Mouse (Mus musculus) mature B cell (primary cell): ENCODE measurements around the gene Adat1.

Experiments used
- in situ Hi-C: fragments of 300-500 bp; cut with MboI; formaldehyde crosslinking; loops from 2 replicates; pipeline ENCODE4 v1.14.3; 2019

Gene Adat1

DNA sequence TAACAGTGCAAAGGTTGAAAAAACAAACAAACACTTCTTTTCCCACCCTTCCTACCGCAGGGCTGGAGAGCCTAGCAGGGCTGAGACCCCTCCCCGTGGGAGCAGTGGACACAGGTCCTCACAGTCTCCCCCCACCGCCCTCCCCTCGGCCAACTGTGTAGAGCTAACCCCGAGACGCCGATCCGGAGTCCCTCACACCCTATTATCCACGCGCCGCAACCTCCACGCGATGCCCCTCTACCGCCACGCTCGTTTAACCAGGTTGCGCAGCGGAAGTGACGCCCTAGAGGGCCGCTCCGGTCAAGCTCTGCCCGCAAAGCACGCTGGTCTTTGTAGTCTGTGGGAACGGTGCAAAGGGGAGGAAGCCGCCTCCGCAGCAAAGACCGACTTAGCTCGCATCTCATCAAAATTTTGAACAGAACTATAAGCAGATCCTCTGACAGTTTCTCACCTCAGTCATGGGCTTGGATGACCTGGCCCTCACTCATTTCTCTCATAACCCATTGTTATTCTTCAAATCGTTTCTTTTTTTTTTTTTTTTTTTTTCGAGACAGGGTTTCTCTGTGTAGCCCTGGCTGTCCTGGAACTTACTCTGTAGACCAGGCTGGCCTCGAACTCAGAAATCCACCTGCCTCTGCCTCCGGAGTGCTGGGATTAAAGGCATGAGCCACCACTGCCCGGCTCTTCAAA is at the start of gene Adat1:
TSS of gene Adat1 (minus strand) at position 290 of the 690 bp plus-strand sequence.
- in situ Hi-C loops, result no loop called here

GRCm38 (mm10) chr8:112037521-112037920 is 45.4 kb upstream of the Adat1 start:
- in situ Hi-C loops, result loop anchor here (25.0 kb wide), 1 partner anchor 1600 kb away; the partner anchor contains the start of genes Mon1b and Syce1l

DNA sequence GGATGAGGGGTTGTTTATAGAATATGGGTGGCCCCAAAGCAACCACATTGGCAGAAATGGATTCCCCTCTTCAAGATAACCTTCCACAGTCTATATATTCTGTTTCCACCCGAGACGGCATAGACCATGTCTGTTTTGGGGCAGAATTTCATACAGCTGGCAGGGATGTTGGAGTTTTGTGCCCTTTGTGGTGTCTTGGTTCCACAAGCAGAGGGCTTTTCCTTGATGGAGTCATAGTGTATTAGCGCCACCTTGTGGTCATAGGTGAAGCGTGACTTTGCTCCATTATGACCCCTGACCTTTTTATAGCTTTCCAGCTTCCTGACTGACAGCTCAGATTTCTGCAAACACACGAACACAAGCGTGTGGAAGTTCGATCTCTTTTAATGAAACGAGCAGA is 42.5 kb upstream of the Adat1 start:
- in situ Hi-C loops, result loop anchor here (25.0 kb wide), 1 partner anchor 1603 kb away; the partner anchor contains the start of genes Mon1b and Syce1l

GRCm38 (mm10) chr8:112033071-112033470 is 41.0 kb upstream of the Adat1 start:
- in situ Hi-C loops, result loop anchor here (25.0 kb wide), 1 partner anchor 1604 kb away; the partner anchor contains the start of genes Mon1b and Syce1l

GRCm38 (mm10) chr8:112030663-112031062 is 38.6 kb upstream of the Adat1 start:
- in situ Hi-C loops, result loop anchor here (25.0 kb wide), 1 partner anchor 1607 kb away; the partner anchor contains the start of genes Mon1b and Syce1l

- in situ Hi-C loops, result loop anchor here (25.0 kb wide), 1 partner anchor 1608 kb away; the partner anchor contains the start of genes Mon1b and Syce1l
Observed at GRCm38 (mm10) chr8:112029455-112029854, 37.4 kb upstream of the Adat1 start.

DNA sequence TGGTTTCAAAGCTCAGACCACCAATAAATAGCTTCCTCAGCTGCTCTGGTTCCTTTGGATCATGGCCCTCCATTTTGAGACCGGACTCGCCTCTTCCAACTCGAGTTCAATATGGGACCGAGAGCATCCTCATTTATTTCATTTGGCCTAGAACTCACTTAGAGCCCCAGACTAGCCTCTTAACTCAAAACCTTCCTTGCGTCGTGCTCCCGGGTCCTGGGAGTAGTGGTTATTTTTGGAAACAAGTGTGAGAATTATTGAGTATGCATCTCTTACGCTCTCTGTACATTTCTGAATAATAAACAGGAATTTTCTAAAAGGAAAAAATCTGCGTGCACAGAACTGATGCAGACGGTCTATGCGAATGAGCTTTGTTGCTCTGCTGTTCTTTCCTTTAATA is 22.8 kb upstream of the Adat1 start, which contains the start of gene Gm6793:
TSS of gene Gm6793 (minus strand) at position 101 of the 400 bp plus-strand sequence.
- in situ Hi-C loops, result no loop called here

DNA sequence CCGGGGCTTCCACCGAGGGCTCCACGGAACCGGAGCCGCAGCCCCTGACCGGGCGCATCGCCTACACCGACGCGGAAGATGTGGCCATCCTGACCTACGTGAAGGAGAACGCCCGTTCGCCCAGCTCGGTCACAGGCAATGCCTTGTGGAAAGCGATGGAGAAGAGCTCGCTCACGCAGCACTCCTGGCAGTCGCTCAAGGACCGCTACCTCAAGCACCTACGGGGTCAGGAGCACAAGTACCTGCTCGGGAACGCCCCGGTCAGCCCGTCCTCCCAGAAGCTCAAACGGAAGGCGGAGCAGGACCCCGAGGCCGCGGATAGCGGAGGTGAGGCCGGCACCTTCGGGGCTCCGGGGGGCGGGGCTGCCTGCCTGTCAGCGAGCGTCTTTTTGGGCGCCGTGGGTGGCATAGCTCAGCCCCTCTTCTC is 19.7 kb upstream of the Adat1 start:
- in situ Hi-C loops, result no loop called here

DNA sequence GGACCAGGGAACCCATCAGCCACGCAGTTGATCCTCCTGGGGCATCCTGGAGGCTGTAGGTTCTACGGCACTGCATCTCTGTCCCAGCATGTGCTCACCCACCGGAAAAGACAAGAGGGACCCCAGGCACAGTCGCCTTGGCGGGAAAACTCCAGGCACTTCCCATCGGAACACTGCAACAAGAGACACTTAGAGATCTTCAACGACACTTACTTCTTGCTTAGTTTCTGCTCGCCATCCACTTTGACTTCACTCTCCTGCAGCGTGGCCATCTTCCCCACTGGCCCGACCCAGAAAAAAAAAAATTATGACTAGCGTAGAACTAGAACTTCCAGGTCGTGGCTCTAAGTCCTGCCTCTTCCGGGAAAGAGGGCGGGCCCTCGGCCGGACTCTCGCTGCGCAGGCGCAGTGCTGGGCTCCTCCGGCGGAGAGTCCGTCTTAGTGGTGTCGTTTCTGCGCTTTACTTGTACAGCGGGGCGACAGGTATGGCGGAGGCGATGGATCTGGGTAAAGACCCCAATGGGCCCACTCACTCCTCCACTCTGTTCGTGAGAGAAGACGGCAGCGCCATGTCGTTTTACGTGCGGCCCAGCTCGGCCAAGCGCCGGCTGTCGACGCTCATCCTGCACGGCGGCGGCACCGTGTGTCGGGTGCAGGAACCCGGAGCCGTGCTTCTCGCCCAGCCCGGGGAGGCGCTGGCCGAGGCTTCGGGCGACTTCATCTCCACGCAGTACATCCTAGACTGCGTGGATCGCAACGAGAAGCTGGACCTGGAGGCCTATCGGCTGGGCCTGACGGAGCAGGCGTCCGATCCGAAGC is 19.1 kb upstream of the Adat1 start, which contains the start of the genes Kars and Terf2ip:
TSS of gene Kars (minus strand) at position 327 of the 819 bp plus-strand sequence.
TSS of gene Terf2ip (plus strand) at position 402 of the 819 bp plus-strand sequence.
- in situ Hi-C loops, result no loop called here

GRCm38 (mm10) chr8:112009558-112009957 is 17.5 kb upstream of the Adat1 start:
- in situ Hi-C loops, result no loop called here

- in situ Hi-C loops, result no loop called here
Observed at GRCm38 (mm10) chr8:112007669-112008068, 15.6 kb upstream of the Adat1 start.

- in situ Hi-C loops, result no loop called here
Observed at GRCm38 (mm10) chr8:112005601-112006000, 13.5 kb upstream of the Adat1 start.

- in situ Hi-C loops, result no loop called here
Observed at GRCm38 (mm10) chr8:112004754-112005153, 12.7 kb upstream of the Adat1 start.

GRCm38 (mm10) chr8:111992703-111993039 is 569 bp upstream of the Adat1 start:
- in situ Hi-C loops, result no loop called here

DNA sequence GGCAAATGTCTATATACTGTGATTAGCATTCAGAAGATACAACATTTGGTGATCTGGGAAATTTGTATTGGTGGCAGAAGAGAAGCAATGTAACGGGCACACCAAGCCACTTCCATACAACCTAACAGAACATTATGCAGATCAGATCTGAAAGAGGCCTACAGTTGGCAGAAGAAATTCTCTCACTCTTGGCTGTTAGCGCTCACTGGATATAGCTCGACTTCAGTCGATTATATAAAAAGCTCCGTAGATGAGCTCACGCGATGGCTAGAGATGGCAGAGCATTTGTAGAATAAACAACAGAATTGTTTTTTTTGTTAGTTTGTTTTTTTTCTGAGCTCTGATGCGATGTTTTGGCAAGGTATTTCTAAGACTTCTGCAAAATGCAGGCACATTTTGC is 824 bp downstream of the Adat1 start:
- in situ Hi-C loops, result no loop called here

GRCm38 (mm10) chr8:111989911-111990310 is 2.2 kb downstream of the Adat1 start:
- in situ Hi-C loops, result no loop called here

DNA sequence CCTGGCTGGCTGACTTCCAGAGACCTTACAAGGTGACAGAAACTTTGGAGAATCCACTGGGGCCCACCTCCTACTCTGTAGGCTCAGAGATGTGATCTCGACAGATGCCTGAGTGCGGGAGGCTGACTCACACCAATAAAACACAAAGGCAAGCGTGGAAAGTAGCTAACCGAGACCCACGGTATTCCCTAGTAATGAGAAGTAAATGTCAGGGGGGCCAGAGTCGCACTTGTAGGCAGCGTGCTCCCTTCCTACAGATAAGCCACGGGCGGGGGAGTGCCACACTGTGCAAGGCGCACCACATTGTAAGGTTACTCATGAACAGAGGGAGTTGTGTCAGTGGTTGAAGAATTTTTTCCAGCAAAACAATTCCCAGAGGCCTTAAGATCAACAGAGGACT is 7.6 kb downstream of the Adat1 start:
- in situ Hi-C loops, result no loop called here

- in situ Hi-C loops, result no loop called here
Observed at GRCm38 (mm10) chr8:111982116-111982515, 10.0 kb downstream of the Adat1 start.

GRCm38 (mm10) chr8:111978147-111978546 is 14.0 kb downstream of the Adat1 start:
- in situ Hi-C loops, result no loop called here

DNA sequence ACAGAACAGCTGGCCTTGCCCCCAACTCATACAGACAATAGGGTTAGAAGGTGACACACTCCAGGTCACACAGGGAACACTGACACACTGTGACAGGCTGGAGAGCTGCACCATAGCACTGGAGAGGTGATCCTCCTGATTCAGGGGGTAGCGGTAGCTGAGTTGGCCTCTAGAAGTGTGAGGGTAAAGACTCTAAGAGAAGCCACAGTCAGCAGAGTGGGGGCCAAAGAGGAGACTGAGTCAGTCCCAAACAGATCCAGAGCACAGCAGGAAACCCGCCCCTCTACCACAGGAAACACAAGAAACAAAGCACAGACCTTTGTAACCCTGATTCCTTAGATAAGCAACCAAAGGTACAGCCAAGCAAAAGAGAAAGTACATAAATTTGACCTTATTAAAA is 15.8 kb downstream of the Adat1 start:
- in situ Hi-C loops, result no loop called here

DNA sequence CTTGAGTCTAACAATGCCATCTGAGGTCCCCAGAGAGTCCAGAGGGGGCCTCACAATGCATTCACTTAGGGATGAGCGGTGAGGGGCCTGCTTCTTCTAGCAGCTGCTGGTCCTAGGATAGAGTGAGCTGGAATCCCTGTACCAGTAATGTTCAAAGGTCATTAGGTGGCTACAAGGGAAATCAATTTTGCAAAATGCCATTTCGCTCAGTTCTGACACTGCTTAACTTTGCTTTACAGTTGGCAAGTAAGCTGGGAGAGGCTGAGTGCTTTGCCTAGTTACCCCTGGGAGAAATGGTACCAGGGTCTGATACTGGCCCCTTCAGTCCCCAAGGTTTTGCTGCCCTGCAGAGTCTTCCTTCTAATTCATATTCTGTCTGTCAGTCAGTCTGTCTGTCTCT is 16.4 kb downstream of the Adat1 start:
- in situ Hi-C loops, result no loop called here

DNA sequence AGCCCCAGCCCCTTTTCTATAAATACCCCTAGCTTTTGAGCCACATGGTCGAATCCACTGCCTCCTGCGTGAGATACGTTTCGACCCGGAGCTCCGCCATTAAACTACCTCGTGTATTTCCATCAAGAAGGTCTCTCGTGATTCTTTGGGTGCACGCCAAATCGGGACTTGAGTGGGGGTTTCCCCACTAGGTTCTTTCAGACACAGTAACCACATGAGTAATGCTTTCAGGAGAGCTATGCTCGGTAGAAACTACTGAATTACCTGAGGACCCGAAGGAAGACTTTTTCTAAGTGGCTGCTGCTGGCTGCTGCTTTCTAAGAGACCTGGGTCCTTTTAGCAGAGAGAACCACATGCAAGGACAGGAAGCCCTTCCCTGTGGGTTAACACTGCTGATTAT is 18.0 kb downstream of the Adat1 start:
- in situ Hi-C loops, result no loop called here

GRCm38 (mm10) chr8:111968991-111969390 is 23.1 kb downstream of the Adat1 start:
- in situ Hi-C loops, result no loop called here
